9 mouse cellular contexts compared by ENCODE assay signal in genomic region chr11:86581943-86582542, GRCm38 (mm10). TPM values are rescaled to one million over a fixed set of nuclear protein-coding genes. Genes with fewer than 3 reads are reported as not detected.
DNase-seq lines count a peak whose midpoint lies in the region; ATAC-seq lines count a peak whose summit lies in the region.
"Had no signal": no experiment of that assay in that cellular context is flagged by ENCODE, and none has a peak within 500 bp of the region (broad histone marks: within the 10 kb centered on the region; RNA-seq: fewer than 3 reads in every experiment).

No protein-coding gene starts in this region.

- 89% methylated on average over 12 of the region's 12 CpGs for WGBS in kidney, embryonic 15.5 days
- WGBS in embryonic facial prominence, embryonic 10.5 days, result 93% methylated on average over 12 of the region's 12 CpGs
- WGBS in forebrain, embryonic 13.5 days, result 93% methylated on average over 12 of the region's 12 CpGs
- WGBS in hindbrain, embryonic 14.5 days, result 94% methylated on average over 12 of the region's 12 CpGs

- no peak overlapping the region for H3K4me2 ChIP-seq in kidney, embryonic 15.5 days
- H3K4me2 ChIP-seq in forebrain, embryonic 13.5 days, result no peak overlapping the region
- H3K4me2 ChIP-seq in hindbrain, embryonic 14.5 days (replicated peaks), result no peak overlapping the region
- H3K4me2 ChIP-seq: hindbrain, embryonic 13.5 days had no signal

- H3K27me3 ChIP-seq in kidney, embryonic 15.5 days, result no peaks in the 10 kb centered on the region
- H3K27me3 ChIP-seq in embryonic facial prominence, embryonic 10.5 days (replicated peaks; ENCODE audit: low read depth, poor library complexity, severe bottlenecking), result no peaks in the 10 kb centered on the region
- no peaks in the 10 kb centered on the region for H3K27me3 ChIP-seq in forebrain, embryonic 13.5 days
- no peaks in the 10 kb centered on the region for H3K27me3 ChIP-seq in hindbrain, embryonic 14.5 days (ENCODE audit: control insufficient read depth, insufficient read depth, low read length)
- H3K27me3 ChIP-seq: hindbrain, embryonic 13.5 days had no signal

- no peaks in the 10 kb centered on the region for H3K9me3 ChIP-seq in kidney, embryonic 15.5 days (replicated peaks)
- H3K9me3 ChIP-seq in embryonic facial prominence, embryonic 10.5 days, result no peaks in the 10 kb centered on the region
- no peaks in the 10 kb centered on the region for H3K9me3 ChIP-seq in forebrain, embryonic 13.5 days (replicated peaks)
- no peaks in the 10 kb centered on the region for H3K9me3 ChIP-seq in hindbrain, embryonic 14.5 days (ENCODE audit: control insufficient read depth, low read length)
- H3K9me3 ChIP-seq: hindbrain, embryonic 13.5 days had no signal

- H3K27ac ChIP-seq in kidney, embryonic 15.5 days, result peak overlapping the region; percentile 76; the same call in 1 of the 2 replicates
- peak overlapping the region; percentile 70 for H3K27ac ChIP-seq in embryonic facial prominence, embryonic 10.5 days (replicated peaks)
- H3K27ac ChIP-seq in forebrain, embryonic 13.5 days, result no peak overlapping the region
- no peak overlapping the region for H3K27ac ChIP-seq in hindbrain, embryonic 14.5 days
- H3K27ac ChIP-seq: hindbrain, embryonic 13.5 days had no signal

- H3K4me1 ChIP-seq in kidney, embryonic 15.5 days, result peaks cover 58% of the 10 kb centered on the region
- H3K4me1 ChIP-seq in embryonic facial prominence, embryonic 10.5 days, result peaks cover 63% of the 10 kb centered on the region
- peaks cover 7% of the 10 kb centered on the region; the same call in 1 of the 2 replicates for H3K4me1 ChIP-seq in forebrain, embryonic 13.5 days
- H3K4me1 ChIP-seq in hindbrain, embryonic 14.5 days (replicated peaks; ENCODE audit: control insufficient read depth, insufficient read depth, low read length), result no peaks in the 10 kb centered on the region

- no peak overlapping the region for H3K4me3 ChIP-seq in kidney, embryonic 15.5 days (replicated peaks)
- H3K4me3 ChIP-seq in embryonic facial prominence, embryonic 10.5 days, result no peak overlapping the region
- no peak overlapping the region for H3K4me3 ChIP-seq in forebrain, embryonic 13.5 days
- H3K4me3 ChIP-seq in hindbrain, embryonic 14.5 days (replicated peaks; ENCODE audit: low read length), result no peak overlapping the region
- H3K4me3 ChIP-seq: hindbrain, embryonic 13.5 days had no signal

- no peak for ATAC-seq in kidney, embryonic 15.5 days (replicated peaks; ENCODE audit: low FRiP score)
- ATAC-seq in CD4-positive, CD25-positive, alpha-beta regulatory T cell, adult 4 months, result peak; percentile 2
- 0 out of 2 replicates have a peak, but pooled peaks have one; percentile 16 for ATAC-seq in megakaryocyte-erythroid progenitor cell, adult 5-6 weeks (replicated peaks; ENCODE audit: low FRiP score, low TSS enrichment, poor library complexity, severe bottlenecking)
- ATAC-seq in forebrain, embryonic 13.5 days, result no peak
- no peak for ATAC-seq in hindbrain, embryonic 14.5 days (ENCODE audit: low FRiP score)

- peaks cover 10% of the 10 kb centered on the region for H3K36me3 ChIP-seq in kidney, embryonic 15.5 days
- 0 out of 2 replicates have a peak, but pooled peaks cover 3% of the 10 kb centered on the region for H3K36me3 ChIP-seq in embryonic facial prominence, embryonic 10.5 days (replicated peaks)
- 0 out of 2 replicates have a peak, but pooled peaks cover 5% of the 10 kb centered on the region for H3K36me3 ChIP-seq in forebrain, embryonic 13.5 days (ENCODE audit: poor library complexity, severe bottlenecking)
- peaks cover 7% of the 10 kb centered on the region for H3K36me3 ChIP-seq in hindbrain, embryonic 14.5 days (replicated peaks; ENCODE audit: control insufficient read depth, insufficient read depth)

- DNase-seq in kidney, postnatal 10 days, result no peak
- no peak for DNase-seq in embryonic facial prominence, embryonic 10.5 days (ENCODE audit: low spot score)
- no peak for DNase-seq in cerebellum, adult 8-10 months
- DNase-seq in hindbrain, embryonic 14.5 days (ENCODE audit: low spot score), result no peak

- no peak overlapping the region for H3K9ac ChIP-seq in kidney, embryonic 15.5 days
- no peak overlapping the region for H3K9ac ChIP-seq in forebrain, embryonic 13.5 days
- no peak overlapping the region for H3K9ac ChIP-seq in hindbrain, embryonic 14.5 days
- H3K9ac ChIP-seq: hindbrain, embryonic 13.5 days had no signal

RNA-seq across cellular contexts. Expression of gene Tubd1, which starts 37.3 kb away (rescaled TPM):
- polyA plus RNA-seq in kidney, embryonic 15.5 days (2015; fragmentation: Nextera tagmentation; extraction: Ambion mirVana), result 10.3 and 10.5 TPM in 2 replicates
- polyA plus RNA-seq in CD4-positive, CD25-positive, alpha-beta regulatory T cell, adult 4 months (2017; shearing (Covaris generic)), result 1 to 10 TPM; 4.0 to 6.7 TPM
- 13.2 and 14.8 TPM in 2 replicates for polyA plus RNA-seq in embryonic facial prominence, embryonic 10.5 days (2016; fragmentation: Nextera tagmentation; extraction: Ambion mirVana)
- total RNA-seq in megakaryocyte-erythroid progenitor cell, adult 5-6 weeks (2014; fragmentation: Nextera tagmentation), result 17.5 and 20.8 TPM in 2 replicates
- 13.7 and 20.5 TPM in 2 replicates for total RNA-seq in megakaryocyte-erythroid progenitor cell, adult 5-6 weeks (2017)
- polyA plus RNA-seq in forebrain, embryonic 13.5 days (2015; fragmentation: Nextera tagmentation; extraction: Ambion mirVana), result 9.9 and 10.7 TPM in 2 replicates
- 5.8 and 6.1 TPM in 2 replicates for polyA plus RNA-seq in hindbrain, embryonic 14.5 days (2014; fragmentation: Nextera tagmentation; extraction: Ambion mirVana)

RNA-seq across cellular contexts. Expression of gene Rps6kb1, which starts 37.4 kb away (rescaled TPM):
- 60.9 and 70.7 TPM in 2 replicates for polyA plus RNA-seq in kidney, embryonic 15.5 days (2015; fragmentation: Nextera tagmentation; extraction: Ambion mirVana)
- 10 to 100 TPM; 58.9 to 62.5 TPM for polyA plus RNA-seq in CD4-positive, CD25-positive, alpha-beta regulatory T cell, adult 4 months (2017; shearing (Covaris generic))
- polyA plus RNA-seq in embryonic facial prominence, embryonic 10.5 days (2016; fragmentation: Nextera tagmentation; extraction: Ambion mirVana), result 63.0 and 66.9 TPM in 2 replicates
- total RNA-seq in megakaryocyte-erythroid progenitor cell, adult 5-6 weeks (2014; fragmentation: Nextera tagmentation), result 45.2 and 49.5 TPM in 2 replicates
- 45.4 and 52.7 TPM in 2 replicates for total RNA-seq in megakaryocyte-erythroid progenitor cell, adult 5-6 weeks (2017)
- 62.6 and 63.9 TPM in 2 replicates for polyA plus RNA-seq in forebrain, embryonic 13.5 days (2015; fragmentation: Nextera tagmentation; extraction: Ambion mirVana)
- 45.1 and 51.9 TPM in 2 replicates for polyA plus RNA-seq in hindbrain, embryonic 14.5 days (2014; fragmentation: Nextera tagmentation; extraction: Ambion mirVana)

Comparison
In these comparisons a context has a peak if more than half of its experiments do, and no peak if none do; other contexts are left out.
1. ATAC-seq: peak in CD4-positive, CD25-positive, alpha-beta regulatory T cell, adult 4 months (single experiment) and megakaryocyte-erythroid progenitor cell, adult 5-6 weeks (single experiment); none in kidney, embryonic 15.5 days (single experiment), forebrain, embryonic 13.5 days (single experiment) and hindbrain, embryonic 14.5 days (single experiment).
2. H3K27ac ChIP-seq: peak in kidney, embryonic 15.5 days (single experiment) and embryonic facial prominence, embryonic 10.5 days (single experiment); none in forebrain, embryonic 13.5 days (single experiment) and hindbrain, embryonic 14.5 days (single experiment).